In genomic region chr8:105706426-105706825, GRCm38 (mm10) we compare ENCODE assay signal across 11 mouse cellular contexts. TPM values are rescaled to one million over a fixed set of nuclear protein-coding genes. Genes with fewer than 3 reads are reported as not detected.
A peak's percentile ranks its signal among the peaks of the same experiment; 100 is the strongest.
DNase-seq lines count a peak whose midpoint lies in the region; ATAC-seq and TF ChIP-seq lines count a peak whose summit lies in the region.
"Had no signal": no experiment of that assay in that cellular context is flagged by ENCODE, and none has a peak within 500 bp of the region (broad histone marks: within the 10 kb centered on the region; RNA-seq: fewer than 3 reads in every experiment).

No protein-coding gene starts in this region.

- no peaks in the 10 kb centered on the region for H3K79me2 ChIP-seq in heart, adult 2 months (replicated peaks; ENCODE audit: control insufficient read depth, insufficient read depth, low read length)

- 85% methylated on average over 12 of the region's 12 CpGs for WGBS in heart, adult 2 months
- 83% methylated on average over 12 of the region's 12 CpGs for WGBS in midbrain, embryonic 10.5 days
- 75% methylated on average over 12 of the region's 12 CpGs for WGBS in midbrain, embryonic 15.5 days
- 80% methylated on average over 12 of the region's 12 CpGs for WGBS in hindbrain, embryonic 11.5 days
- 80% methylated on average over 12 of the region's 12 CpGs for WGBS in neural tube, embryonic 12.5 days

- H3K36me3 ChIP-seq in heart, adult 2 months (ENCODE audit: control insufficient read depth, insufficient read depth, low read length) = no peaks in the 10 kb centered on the region
- H3K36me3 ChIP-seq in midbrain, embryonic 10.5 days = peaks cover 40% of the 10 kb centered on the region
- H3K36me3 ChIP-seq in midbrain, embryonic 15.5 days (replicated peaks) = no peaks in the 10 kb centered on the region
- H3K36me3 ChIP-seq in hindbrain, embryonic 11.5 days (ENCODE audit: control insufficient read depth, insufficient read depth, low read length) = no peaks in the 10 kb centered on the region
- H3K36me3 ChIP-seq in neural tube, embryonic 12.5 days = peaks cover 17% of the 10 kb centered on the region

- ATAC-seq in midbrain, embryonic 15.5 days (replicated peaks) = no peak
- no peak for ATAC-seq in hindbrain, embryonic 11.5 days (ENCODE audit: low FRiP score)
- no peak for ATAC-seq in neural tube, embryonic 12.5 days (ENCODE audit: low FRiP score, low read depth)
- ATAC-seq: CD4-positive, CD25-positive, alpha-beta regulatory T cell, adult 4 months had no signal

- no peak overlapping the region for H3K4me3 ChIP-seq in heart, adult 2 months
- H3K4me3 ChIP-seq in midbrain, embryonic 10.5 days = peak overlapping the region; percentile 89
- no peak overlapping the region for H3K4me3 ChIP-seq in midbrain, embryonic 15.5 days
- peak overlapping the region; percentile 67; the same call in 1 of the 2 replicates for H3K4me3 ChIP-seq in hindbrain, embryonic 11.5 days (ENCODE audit: low read depth, low read length)
- no peak overlapping the region for H3K4me3 ChIP-seq in neural tube, embryonic 12.5 days

- peaks cover 4% of the 10 kb centered on the region for H3K4me1 ChIP-seq in heart, adult 2 months (ENCODE audit: control insufficient read depth, insufficient read depth, low read length)
- H3K4me1 ChIP-seq in midbrain, embryonic 10.5 days = peaks cover 39% of the 10 kb centered on the region
- H3K4me1 ChIP-seq in midbrain, embryonic 15.5 days = peaks cover 24% of the 10 kb centered on the region
- H3K4me1 ChIP-seq in hindbrain, embryonic 11.5 days (replicated peaks; ENCODE audit: control insufficient read depth, insufficient read depth, low read length) = no peaks in the 10 kb centered on the region; the same call in 1 of the 2 replicates
- H3K4me1 ChIP-seq in neural tube, embryonic 12.5 days = peaks cover 31% of the 10 kb centered on the region

- H3K27ac ChIP-seq in heart, adult 2 months = no peak overlapping the region
- H3K27ac ChIP-seq in midbrain, embryonic 10.5 days (replicated peaks) = peak overlapping the region; percentile 94; the same call in 1 of the 2 replicates
- H3K27ac ChIP-seq in midbrain, embryonic 15.5 days = no peak overlapping the region
- H3K27ac ChIP-seq in hindbrain, embryonic 11.5 days (ENCODE audit: low read depth, low read length) = no peak overlapping the region
- no peak overlapping the region for H3K27ac ChIP-seq in neural tube, embryonic 12.5 days

- no peak for TF ChIP-seq POLR2A in heart, adult 2 months (IDR thresholded peaks at IDR 0.05; ENCODE audit: insufficient read depth, low read depth, low read length)

- no peak for TF ChIP-seq CTCF in heart, adult 2 months (IDR thresholded peaks at IDR 0.05)

- no peaks in the 10 kb centered on the region for H3K27me3 ChIP-seq in heart, adult 2 months (ENCODE audit: control insufficient read depth, insufficient read depth, low read length)
- no peaks in the 10 kb centered on the region for H3K27me3 ChIP-seq in midbrain, embryonic 10.5 days (ENCODE audit: low read depth, poor library complexity, severe bottlenecking)
- H3K27me3 ChIP-seq in midbrain, embryonic 15.5 days (replicated peaks) = no peaks in the 10 kb centered on the region
- no peaks in the 10 kb centered on the region for H3K27me3 ChIP-seq in hindbrain, embryonic 11.5 days (ENCODE audit: control insufficient read depth, insufficient read depth, low read length)
- no peaks in the 10 kb centered on the region for H3K27me3 ChIP-seq in neural tube, embryonic 12.5 days (replicated peaks)

- peak; percentile 86 for DNase-seq in heart, adult 11 months
- no peak for DNase-seq in heart, adult 2 months
- DNase-seq in midbrain, embryonic 10.5 days (ENCODE audit: low spot score) = no peak
- DNase-seq in hindbrain, embryonic 11.5 days (ENCODE audit: low spot score) = no peak
- DNase-seq in gastrocnemius, postnatal 4 days (ENCODE audit: low spot score in 2 of 2) = no peak
- no peak for DNase-seq in gastrocnemius, postnatal 25 days

- intact Hi-C loops in heart, adult 2 months (cut with DNase I) = no loop called here

- H3K4me2 ChIP-seq in midbrain, embryonic 15.5 days = no peak overlapping the region
- H3K4me2 ChIP-seq in hindbrain, embryonic 11.5 days (replicated peaks; ENCODE audit: low read depth, low read length) = peak overlapping the region; percentile 90; the same call in 1 of the 2 replicates
- peak overlapping the region; percentile 93 for H3K4me2 ChIP-seq in neural tube, embryonic 12.5 days (replicated peaks)

- H3K9ac ChIP-seq in heart, adult 2 months (ENCODE audit: low read depth, low read length) = no peak overlapping the region
- H3K9ac ChIP-seq in midbrain, embryonic 15.5 days = no peak overlapping the region
- no peak overlapping the region for H3K9ac ChIP-seq in hindbrain, embryonic 11.5 days (ENCODE audit: low read depth, low read length)
- H3K9ac ChIP-seq in neural tube, embryonic 12.5 days = no peak overlapping the region

- no peak for TF ChIP-seq EP300 in heart, adult 2 months (IDR thresholded peaks at IDR 0.05; ENCODE audit: insufficient read depth, low read depth, low read length)

- no peaks in the 10 kb centered on the region for H3K9me3 ChIP-seq in midbrain, embryonic 10.5 days (replicated peaks)
- no peaks in the 10 kb centered on the region for H3K9me3 ChIP-seq in midbrain, embryonic 15.5 days
- no peaks in the 10 kb centered on the region for H3K9me3 ChIP-seq in hindbrain, embryonic 11.5 days (ENCODE audit: control insufficient read depth, low read length)
- no peaks in the 10 kb centered on the region for H3K9me3 ChIP-seq in neural tube, embryonic 12.5 days

RNA-seq across cellular contexts. Expression of gene 4933405L10Rik, which starts 1.0 kb away (rescaled TPM):
- not detected for total RNA-seq in heart, adult 2 months (2021)
- polyA plus RNA-seq in heart, adult 2 months (2012; rRNA removed) = not detected in 2 replicates
- not detected in 2 replicates for polyA plus RNA-seq in midbrain, embryonic 10.5 days (2016; fragmentation: Nextera tagmentation; extraction: Ambion mirVana)
- 0.28 and 0.43 TPM in 2 replicates for polyA plus RNA-seq in midbrain, embryonic 15.5 days (2015; fragmentation: Nextera tagmentation; extraction: Ambion mirVana)
- 0.31 TPM in 1 of 2 replicates, not detected in the other for polyA plus RNA-seq in hindbrain, embryonic 11.5 days (2014; fragmentation: Nextera tagmentation; extraction: Ambion mirVana)
- polyA plus RNA-seq in neural tube, embryonic 12.5 days (2016; fragmentation: Nextera tagmentation; extraction: Ambion mirVana) = not detected in 2 replicates
- not detected for total RNA-seq in gastrocnemius, postnatal 4 days (2021)
- total RNA-seq in gastrocnemius, postnatal 25 days (2021) = not detected
- total RNA-seq: gastrocnemius, adult 18-20 months had no signal
- polyA plus RNA-seq: CD4-positive, CD25-positive, alpha-beta regulatory T cell, adult 4 months; liver, embryonic 16.5 days had no signal

RNA-seq across cellular contexts. Expression of gene Enkd1, which starts 1.6 kb away (rescaled TPM):
- 1 to 10 TPM; 1.4 to 1.9 TPM for total RNA-seq in heart, adult 2 months (2021)
- polyA plus RNA-seq in heart, adult 2 months (2012; rRNA removed) = 2.0 and 2.2 TPM in 2 replicates
- 45.1 and 52.7 TPM in 2 replicates for polyA plus RNA-seq in midbrain, embryonic 10.5 days (2016; fragmentation: Nextera tagmentation; extraction: Ambion mirVana)
- polyA plus RNA-seq in midbrain, embryonic 15.5 days (2015; fragmentation: Nextera tagmentation; extraction: Ambion mirVana) = 12.9 and 16.1 TPM in 2 replicates
- 26.4 and 27.9 TPM in 2 replicates for polyA plus RNA-seq in hindbrain, embryonic 11.5 days (2014; fragmentation: Nextera tagmentation; extraction: Ambion mirVana)
- polyA plus RNA-seq in neural tube, embryonic 12.5 days (2016; fragmentation: Nextera tagmentation; extraction: Ambion mirVana) = 19.4 and 20.3 TPM in 2 replicates
- total RNA-seq in gastrocnemius, postnatal 4 days (2021) = 1 to 10 TPM; 4.4 to 5.1 TPM
- 1 to 10 TPM in 1 of 2 experiments, under 1 TPM in 1; 0.82 to 1.0 TPM for total RNA-seq in gastrocnemius, postnatal 25 days (2021)

RNA-seq across cellular contexts. Expression of gene Pard6a, which starts 5.5 kb away (rescaled TPM):
- 1 to 10 TPM; 5.5 to 6.8 TPM for total RNA-seq in heart, adult 2 months (2021)
- polyA plus RNA-seq in heart, adult 2 months (2012; rRNA removed) = 12.0 and 18.6 TPM in 2 replicates
- polyA plus RNA-seq in midbrain, embryonic 10.5 days (2016; fragmentation: Nextera tagmentation; extraction: Ambion mirVana) = 25.9 and 28.2 TPM in 2 replicates
- polyA plus RNA-seq in midbrain, embryonic 15.5 days (2015; fragmentation: Nextera tagmentation; extraction: Ambion mirVana) = 51.6 and 51.8 TPM in 2 replicates
- polyA plus RNA-seq in hindbrain, embryonic 11.5 days (2014; fragmentation: Nextera tagmentation; extraction: Ambion mirVana) = 25.9 and 26.8 TPM in 2 replicates
- polyA plus RNA-seq in neural tube, embryonic 12.5 days (2016; fragmentation: Nextera tagmentation; extraction: Ambion mirVana) = 31.9 and 38.5 TPM in 2 replicates
- total RNA-seq in gastrocnemius, postnatal 4 days (2021) = 1 to 10 TPM; 7.4 to 7.5 TPM
- total RNA-seq in gastrocnemius, postnatal 25 days (2021) = 1 to 10 TPM; 5.4 to 5.7 TPM

RNA-seq across cellular contexts. Expression of gene Acd, which starts 5.5 kb away (rescaled TPM):
- total RNA-seq in heart, adult 2 months (2021) = 10 to 100 TPM in 1 of 2 experiments, 1 to 10 TPM in 1; 10.0 to 11.1 TPM
- 19.7 and 22.3 TPM in 2 replicates for polyA plus RNA-seq in heart, adult 2 months (2012; rRNA removed)
- polyA plus RNA-seq in midbrain, embryonic 10.5 days (2016; fragmentation: Nextera tagmentation; extraction: Ambion mirVana) = 76.5 and 89.9 TPM in 2 replicates
- polyA plus RNA-seq in midbrain, embryonic 15.5 days (2015; fragmentation: Nextera tagmentation; extraction: Ambion mirVana) = 104 and 106 TPM in 2 replicates
- 70.0 and 74.1 TPM in 2 replicates for polyA plus RNA-seq in hindbrain, embryonic 11.5 days (2014; fragmentation: Nextera tagmentation; extraction: Ambion mirVana)
- 84.1 and 90.7 TPM in 2 replicates for polyA plus RNA-seq in neural tube, embryonic 12.5 days (2016; fragmentation: Nextera tagmentation; extraction: Ambion mirVana)
- total RNA-seq in gastrocnemius, postnatal 4 days (2021) = 10 to 100 TPM; 23.1 to 24.0 TPM
- total RNA-seq in gastrocnemius, postnatal 25 days (2021) = 1 to 10 TPM; 6.5 to 6.8 TPM

RNA-seq across cellular contexts. Expression of gene Carmil2, which starts 20.4 kb away (rescaled TPM):
- total RNA-seq in heart, adult 2 months (2021) = under 1 TPM; 0.16 to 0.25 TPM
- 0.29 and 1.4 TPM in 2 replicates for polyA plus RNA-seq in heart, adult 2 months (2012; rRNA removed)
- polyA plus RNA-seq in midbrain, embryonic 10.5 days (2016; fragmentation: Nextera tagmentation; extraction: Ambion mirVana) = 2.0 and 3.5 TPM in 2 replicates
- polyA plus RNA-seq in midbrain, embryonic 15.5 days (2015; fragmentation: Nextera tagmentation; extraction: Ambion mirVana) = 24.9 and 25.6 TPM in 2 replicates
- polyA plus RNA-seq in hindbrain, embryonic 11.5 days (2014; fragmentation: Nextera tagmentation; extraction: Ambion mirVana) = 3.9 TPM in 2 replicates
- 12.4 and 13.8 TPM in 2 replicates for polyA plus RNA-seq in neural tube, embryonic 12.5 days (2016; fragmentation: Nextera tagmentation; extraction: Ambion mirVana)
- total RNA-seq in gastrocnemius, postnatal 4 days (2021) = under 1 TPM; 0.26 to 0.74 TPM
- under 1 TPM in 1 of 2 experiments, not detected in 1; 0.11 TPM for total RNA-seq in gastrocnemius, postnatal 25 days (2021)

Comparison
In these comparisons a context has a peak if more than half of its experiments do, and no peak if none do; other contexts are left out.
1. H3K4me3 ChIP-seq: peak in midbrain, embryonic 10.5 days (single experiment) and hindbrain, embryonic 11.5 days (single experiment); none in heart, adult 2 months (single experiment), midbrain, embryonic 15.5 days (single experiment) and neural tube, embryonic 12.5 days (single experiment).